Mouse (Mus musculus) liver, embryonic 12.5 days (tissue): Measurements from ENCODE around the gene Atp8b4. TPM values are rescaled to one million over a fixed set of nuclear protein-coding genes. Genes with fewer than 3 reads are reported as not detected.

Experiments used
- ATAC-seq: fragments of 200-750 bp; cut with Nextera tagmentation; 2 replicates; pipeline ENCODE4 v1.8.0; 2017; ENCODE audit warnings: moderate number of reproducible peaks, mild to moderate bottlenecking, moderate library complexity
- H3K27ac ChIP-seq: fragments of 300-500 bp; sonication (generic); 2 replicates; pipeline ENCODE4 v1.5.1; 2016; ENCODE audit warnings: mild to moderate bottlenecking
- H3K27me3 ChIP-seq: fragments of 300-500 bp; sonication (generic); replicated peaks from 2 replicates; pipeline ENCODE4 v1.6.1; 2016; ENCODE audit warnings: mild to moderate bottlenecking, moderate library complexity
- H3K36me3 ChIP-seq: fragments of 300-500 bp; sonication (generic); 2 replicates; pipeline ENCODE4 v1.6.1; 2016; ENCODE audit warnings: mild to moderate bottlenecking, moderate library complexity
- H3K4me1 ChIP-seq: fragments of 300-500 bp; sonication (generic); 2 replicates; pipeline ENCODE4 v1.6.1; 2016
- H3K4me2 ChIP-seq: fragments of 300-500 bp; sonication (generic); 2 replicates; pipeline ENCODE4 v1.6.1; 2016; ENCODE audit warnings: mild to moderate bottlenecking, moderate library complexity
- H3K4me3 ChIP-seq: fragments of 300-500 bp; sonication (generic); 2 replicates; pipeline ENCODE4 v1.5.1; 2016; ENCODE audit warnings: mild to moderate bottlenecking, moderate library complexity
- H3K9ac ChIP-seq: fragments of 300-500 bp; sonication (generic); 2 replicates; pipeline ENCODE4 v1.6.1; 2016; ENCODE audit warnings: mild to moderate bottlenecking, moderate library complexity
- H3K9me3 ChIP-seq: fragments of 300-500 bp; sonication (generic); replicated peaks from 2 replicates; pipeline ENCODE4 v1.6.1; 2016; ENCODE audit warnings: mild to moderate bottlenecking, moderate library complexity
- WGBS: fragments of 180-500 bp; shearing (Covaris S2); methylation state at CpG from one replicate; pipeline ENCODE4 v1.1.7; 2016; ENCODE audit not compliant: insufficient replicate concordance; 5-methylcytosine and 5-hydroxymethylcytosine counted together
- polyA plus RNA-seq: library from polyadenylated mRNA; unstranded; fragments of >200 nt; fragmentation: Nextera tagmentation; extraction: Ambion mirVana; gene quantifications from 2 replicates; pipeline ENCODE4 v1.2.1, GENCODE M21; 2016

The Atp8b4 gene
- polyA plus RNA-seq, 1 experiment from 2014 or later, result 2.2 TPM

DNA sequence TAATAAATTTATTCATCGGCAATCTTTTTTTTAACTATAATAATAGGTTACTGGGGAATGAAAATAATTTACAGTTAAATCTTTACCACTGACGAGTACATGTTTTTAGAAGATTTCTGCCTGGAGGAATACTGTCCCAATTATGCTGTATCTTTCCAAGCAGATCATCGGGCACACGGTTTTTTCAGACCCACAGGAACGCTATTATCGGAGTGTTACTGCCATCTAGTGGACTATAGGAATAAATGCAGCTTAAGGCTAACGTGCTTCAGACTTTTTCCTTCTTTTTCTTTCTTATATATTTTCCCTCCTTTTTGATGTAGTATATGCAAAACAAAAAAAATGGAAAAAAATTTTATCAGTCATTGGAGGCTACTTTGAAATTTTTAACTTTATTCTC lies 20.4 kb upstream of the Atp8b4 start:
- H3K9me3 ChIP-seq, result no peaks in the 10 kb centered on the region
- H3K4me3 ChIP-seq, result no peak overlapping the region
- H3K27ac ChIP-seq, result no peak overlapping the region
- no peaks in the 10 kb centered on the region for H3K27me3 ChIP-seq
- H3K9ac ChIP-seq, result no peak overlapping the region
- no peak overlapping the region for H3K4me2 ChIP-seq
- 0 out of 2 replicates have a peak, but pooled peaks cover 6% of the 10 kb centered on the region for H3K4me1 ChIP-seq
- no peak for ATAC-seq
- H3K36me3 ChIP-seq, result no peaks in the 10 kb centered on the region
- WGBS, result 13% methylated on average over 7 of the region's 7 CpGs

DNA sequence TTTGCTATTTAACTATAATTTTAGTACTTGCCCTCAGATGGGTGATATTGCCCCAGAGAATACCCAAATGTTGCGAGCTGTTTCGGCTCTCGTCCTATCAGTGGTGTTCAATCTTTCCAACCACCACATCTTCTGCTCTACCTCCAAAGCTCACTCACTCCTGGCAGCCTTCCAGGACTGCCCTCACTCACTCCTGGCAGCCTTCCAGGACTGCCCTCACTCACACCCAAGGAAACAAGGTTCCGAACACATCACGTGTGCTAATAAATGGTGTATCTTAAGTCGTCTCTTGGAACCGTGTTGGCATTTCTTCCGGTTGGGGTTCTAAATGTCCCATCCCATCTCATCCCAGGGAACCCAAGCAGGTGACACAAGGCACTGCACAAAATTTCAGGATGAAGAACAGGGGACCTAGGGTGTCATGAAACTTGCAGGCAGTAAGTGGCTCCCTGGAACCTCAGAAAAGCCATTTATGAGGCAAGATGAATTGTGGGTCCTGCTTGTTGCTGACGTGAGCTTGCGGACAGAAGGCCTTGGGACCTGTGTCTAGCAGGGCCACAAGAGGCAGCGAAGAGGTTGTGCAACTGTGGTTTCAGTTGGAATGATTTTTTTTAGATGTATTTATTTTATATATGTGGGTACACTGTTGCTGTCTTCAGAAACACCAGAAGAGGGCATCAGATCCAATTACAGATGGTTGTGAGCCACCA lies 19.6 kb upstream of the Atp8b4 start:
- Histone ChIP-seq H3K36me3 (no peaks in the 10 kb centered on the region), H3K4me2 (no peak overlapping the region), H3K4me3 (no peak overlapping the region), H3K27me3 (no peaks in the 10 kb centered on the region), H3K4me1 (0 out of 2 replicates have a peak, but pooled peaks cover 6% of the 10 kb centered on the region), H3K27ac (no peak overlapping the region), H3K9me3 (no peaks in the 10 kb centered on the region), H3K9ac (no peak overlapping the region)
- WGBS, result 78% methylated on average over 11 of the region's 11 CpGs
- no peak for ATAC-seq

DNA sequence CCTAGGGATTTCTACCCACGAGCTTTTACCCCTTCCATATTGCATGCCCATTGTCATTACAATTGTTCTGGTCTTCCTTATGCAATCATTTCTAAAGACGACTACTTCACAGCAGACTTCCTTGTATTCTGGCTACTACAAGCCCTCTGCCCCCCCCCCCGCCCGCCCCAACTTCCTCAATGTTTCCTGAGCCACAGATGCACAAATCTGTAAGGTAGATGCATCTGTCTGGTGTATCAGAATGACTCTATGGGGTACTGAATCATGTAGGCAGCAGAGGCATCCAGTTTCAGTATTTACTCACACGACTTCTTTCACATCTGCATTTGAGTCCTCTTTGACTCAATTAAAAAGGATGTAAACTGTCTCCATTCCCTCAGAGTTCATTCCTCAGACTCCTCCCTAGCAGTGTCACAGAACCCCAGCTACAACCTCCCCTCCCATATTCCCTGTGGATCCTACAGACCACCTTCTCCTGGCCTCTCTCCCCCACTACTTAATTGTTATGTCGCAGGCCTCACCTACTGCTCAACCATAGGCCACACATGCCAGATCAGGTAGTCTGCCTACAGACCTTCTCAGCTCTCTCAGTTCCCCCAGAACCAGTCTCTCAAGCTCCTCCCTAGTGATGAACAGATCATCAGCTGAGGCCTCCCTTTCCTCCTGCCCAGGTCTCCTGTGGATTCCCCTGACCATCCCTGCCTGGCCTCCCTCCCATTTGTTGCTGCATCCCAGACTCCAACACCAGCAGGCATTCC lies 14.8 kb upstream of the Atp8b4 start:
- H3K36me3 ChIP-seq, result no peaks in the 10 kb centered on the region
- no peaks in the 10 kb centered on the region for H3K9me3 ChIP-seq
- H3K4me2 ChIP-seq, result no peak overlapping the region
- no peak overlapping the region for H3K27ac ChIP-seq
- H3K27me3 ChIP-seq, result no peaks in the 10 kb centered on the region
- H3K9ac ChIP-seq, result no peak overlapping the region
- H3K4me1 ChIP-seq, result no peaks in the 10 kb centered on the region
- WGBS, result 40% methylated on average over 6 of the region's 6 CpGs
- ATAC-seq, result no peak
- no peak overlapping the region for H3K4me3 ChIP-seq

DNA sequence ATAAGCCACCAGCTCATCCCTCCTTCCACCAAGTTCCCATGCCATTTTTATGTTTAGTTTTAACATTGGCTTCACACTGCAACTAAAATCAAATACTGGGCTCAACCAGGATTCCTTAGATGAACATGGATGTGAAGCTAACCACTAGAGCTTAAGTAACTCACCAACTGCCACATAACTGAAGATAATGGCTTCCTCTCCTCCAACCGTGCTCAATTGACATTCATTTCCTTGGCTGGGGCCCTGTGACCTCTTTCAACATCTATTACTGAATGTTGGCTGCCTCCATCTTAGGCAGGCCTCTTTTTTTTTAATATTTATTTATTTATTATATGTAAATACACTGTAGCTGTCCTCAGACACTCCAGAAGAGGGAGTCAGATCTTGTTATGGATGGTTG lies 7.8 kb upstream of the Atp8b4 start:
- H3K4me3 ChIP-seq, result no peak overlapping the region
- ATAC-seq, result no peak
- WGBS, result 15% methylated on average over 1 of the region's 1 CpGs
- H3K4me1 ChIP-seq, result no peaks in the 10 kb centered on the region
- no peaks in the 10 kb centered on the region for H3K27me3 ChIP-seq
- no peak overlapping the region for H3K27ac ChIP-seq
- H3K36me3 ChIP-seq, result no peaks in the 10 kb centered on the region
- H3K4me2 ChIP-seq, result no peak overlapping the region
- no peaks in the 10 kb centered on the region for H3K9me3 ChIP-seq
- no peak overlapping the region for H3K9ac ChIP-seq

DNA sequence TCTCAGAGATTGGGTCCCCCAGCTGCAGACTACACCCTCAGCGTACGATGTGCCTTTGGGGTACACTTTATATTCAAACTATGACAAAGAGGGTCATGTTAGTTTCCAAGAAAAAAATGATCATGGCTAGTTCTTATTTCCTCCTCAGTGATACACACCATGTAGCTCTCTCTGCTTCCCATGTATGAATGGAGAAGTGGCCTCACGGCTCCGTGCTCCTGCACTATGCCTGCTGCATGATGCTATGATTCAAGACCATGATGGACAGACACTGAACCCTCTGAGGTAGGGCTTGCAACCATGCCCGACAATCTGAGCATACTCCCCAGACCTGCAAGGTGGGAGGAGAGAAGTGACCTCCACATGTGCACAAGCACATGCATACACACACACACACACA lies 7.0 kb upstream of the Atp8b4 start:
- ATAC-seq, result no peak
- no peaks in the 10 kb centered on the region for H3K4me1 ChIP-seq
- H3K9ac ChIP-seq, result no peak overlapping the region
- H3K36me3 ChIP-seq, result no peaks in the 10 kb centered on the region
- no peaks in the 10 kb centered on the region for H3K27me3 ChIP-seq
- no peaks in the 10 kb centered on the region for H3K9me3 ChIP-seq
- H3K4me3 ChIP-seq, result no peak overlapping the region
- no peak overlapping the region for H3K4me2 ChIP-seq
- no peak overlapping the region for H3K27ac ChIP-seq
- 67% methylated on average over 5 of the region's 5 CpGs for WGBS

DNA sequence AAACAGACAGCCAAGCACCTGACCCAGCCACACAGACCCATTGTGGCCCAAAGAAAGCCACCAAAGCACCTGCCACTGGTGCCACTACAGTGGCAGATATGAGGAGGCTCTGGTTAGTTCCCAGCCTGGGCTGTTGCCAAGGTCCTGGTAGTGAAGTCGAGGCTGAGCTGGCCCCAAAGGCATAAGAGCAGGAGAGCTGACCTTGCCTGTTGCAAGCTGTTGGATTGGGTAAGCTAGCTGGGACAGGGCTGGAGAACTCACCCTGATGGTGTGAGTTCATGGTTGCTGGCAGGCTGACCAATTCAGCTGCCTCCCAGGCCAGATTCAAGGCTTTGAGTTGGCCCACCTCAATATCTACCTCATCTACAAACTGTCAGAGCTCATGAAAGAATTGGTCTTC lies 4.7 kb upstream of the Atp8b4 start:
- Histone ChIP-seq H3K27ac (no peak overlapping the region), H3K4me2 (no peak overlapping the region), H3K9ac (no peak overlapping the region), H3K4me1 (no peaks in the 10 kb centered on the region), H3K27me3 (no peaks in the 10 kb centered on the region), H3K36me3 (no peaks in the 10 kb centered on the region), H3K9me3 (no peaks in the 10 kb centered on the region), H3K4me3 (no peak overlapping the region)
- ATAC-seq, result no peak
- 50% methylated on average over 1 of the region's 1 CpGs for WGBS

DNA sequence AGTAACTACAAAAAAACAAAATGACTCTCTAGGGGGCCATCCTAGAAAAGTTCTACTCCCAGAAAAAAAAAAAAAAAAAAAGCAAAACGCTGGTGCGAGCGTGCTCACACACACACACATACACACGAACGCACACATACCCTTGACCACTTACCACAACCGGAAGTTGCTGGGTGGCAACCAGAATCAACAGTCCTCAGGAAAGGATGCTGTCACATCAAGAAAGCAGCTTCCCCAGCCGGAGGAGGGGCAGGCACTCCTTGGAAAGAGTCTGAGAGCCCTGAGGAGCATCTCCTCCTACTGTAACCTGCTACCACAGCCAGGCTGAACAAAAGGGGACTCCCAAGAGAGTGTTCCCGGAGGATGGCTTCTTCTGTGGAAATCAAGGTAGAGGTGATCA lies 744 bp downstream of the Atp8b4 start:
- WGBS, result 33% methylated on average over 8 of the region's 8 CpGs
- H3K27ac ChIP-seq, result no peak overlapping the region

DNA sequence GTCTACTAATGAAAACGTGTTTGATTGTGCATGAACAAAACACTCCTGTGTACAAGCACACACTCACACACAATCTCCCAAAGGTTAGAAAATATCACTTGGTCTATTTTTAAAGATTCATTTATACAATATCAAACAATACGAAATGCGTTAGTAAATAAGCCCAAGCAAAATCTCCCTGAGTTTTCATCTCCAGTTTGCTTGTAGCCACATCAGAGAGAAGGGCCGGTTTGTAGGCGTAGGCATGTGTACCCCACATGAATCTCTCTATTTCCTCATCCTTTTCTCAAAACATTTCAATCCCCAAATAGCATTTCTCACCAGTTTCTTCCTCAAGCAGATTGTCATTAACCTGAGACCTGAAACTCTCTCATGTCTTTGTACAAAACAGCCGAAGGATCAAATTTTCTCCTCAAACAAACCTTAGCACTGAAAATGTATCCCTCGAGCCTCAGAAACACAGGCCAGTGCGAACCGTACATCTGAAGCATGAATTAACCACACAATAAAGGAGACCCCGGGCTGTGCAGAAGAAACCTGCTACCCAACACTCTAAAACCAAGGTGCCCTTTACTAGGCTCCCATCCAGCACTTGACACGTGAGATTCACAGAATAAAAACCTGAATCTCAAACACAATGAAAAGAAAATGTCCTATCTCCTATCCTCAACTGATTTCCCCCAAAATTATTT lies 1.6 kb downstream of the Atp8b4 start:
- H3K9me3 ChIP-seq, result no peaks in the 10 kb centered on the region
- no peak for ATAC-seq

More for the DNA sequence above, 744 bp downstream of the Atp8b4 start:
- no peak overlapping the region for H3K4me2 ChIP-seq
- H3K36me3 ChIP-seq, result no peaks in the 10 kb centered on the region
- no peak for ATAC-seq
- H3K9me3 ChIP-seq, result no peaks in the 10 kb centered on the region
- H3K27me3 ChIP-seq, result no peaks in the 10 kb centered on the region
- no peak overlapping the region for H3K9ac ChIP-seq
- no peaks in the 10 kb centered on the region for H3K4me1 ChIP-seq
- H3K4me3 ChIP-seq, result no peak overlapping the region

DNA sequence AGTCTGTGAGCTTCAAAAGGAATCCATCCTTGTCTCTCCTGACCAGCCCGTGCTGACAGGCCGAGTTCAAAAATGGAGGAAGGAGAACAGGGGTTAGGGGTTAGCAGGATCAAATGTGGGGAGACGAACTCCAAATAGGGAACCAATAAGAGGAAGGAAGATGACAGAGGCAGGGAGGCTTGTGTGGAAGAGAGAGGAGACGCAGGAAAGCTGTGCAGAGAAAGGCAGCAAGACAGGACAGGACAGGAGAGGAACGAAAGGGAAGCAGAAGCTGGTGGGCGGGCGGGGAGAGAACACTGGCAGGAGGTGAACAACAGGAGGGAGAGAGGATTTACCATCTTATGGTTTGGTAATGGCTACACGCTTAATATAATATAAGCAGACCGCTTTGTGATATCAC lies 3.6 kb downstream of the Atp8b4 start:
- Histone ChIP-seq H3K36me3 (no peaks in the 10 kb centered on the region), H3K9me3 (no peaks in the 10 kb centered on the region), H3K4me1 (no peaks in the 10 kb centered on the region), H3K27me3 (no peaks in the 10 kb centered on the region), H3K4me2 (no peak overlapping the region), H3K4me3 (no peak overlapping the region), H3K9ac (no peak overlapping the region), H3K27ac (no peak overlapping the region)
- 48% methylated on average over 9 of the region's 9 CpGs for WGBS
- ATAC-seq, result no peak

More for the DNA sequence above, 1.6 kb downstream of the Atp8b4 start:
- Histone ChIP-seq H3K4me2 (no peak overlapping the region), H3K4me1 (no peaks in the 10 kb centered on the region), H3K9ac (no peak overlapping the region), H3K27ac (no peak overlapping the region), H3K36me3 (no peaks in the 10 kb centered on the region), H3K4me3 (no peak overlapping the region), H3K27me3 (no peaks in the 10 kb centered on the region)
- 71% methylated on average over 11 of the region's 11 CpGs for WGBS

DNA sequence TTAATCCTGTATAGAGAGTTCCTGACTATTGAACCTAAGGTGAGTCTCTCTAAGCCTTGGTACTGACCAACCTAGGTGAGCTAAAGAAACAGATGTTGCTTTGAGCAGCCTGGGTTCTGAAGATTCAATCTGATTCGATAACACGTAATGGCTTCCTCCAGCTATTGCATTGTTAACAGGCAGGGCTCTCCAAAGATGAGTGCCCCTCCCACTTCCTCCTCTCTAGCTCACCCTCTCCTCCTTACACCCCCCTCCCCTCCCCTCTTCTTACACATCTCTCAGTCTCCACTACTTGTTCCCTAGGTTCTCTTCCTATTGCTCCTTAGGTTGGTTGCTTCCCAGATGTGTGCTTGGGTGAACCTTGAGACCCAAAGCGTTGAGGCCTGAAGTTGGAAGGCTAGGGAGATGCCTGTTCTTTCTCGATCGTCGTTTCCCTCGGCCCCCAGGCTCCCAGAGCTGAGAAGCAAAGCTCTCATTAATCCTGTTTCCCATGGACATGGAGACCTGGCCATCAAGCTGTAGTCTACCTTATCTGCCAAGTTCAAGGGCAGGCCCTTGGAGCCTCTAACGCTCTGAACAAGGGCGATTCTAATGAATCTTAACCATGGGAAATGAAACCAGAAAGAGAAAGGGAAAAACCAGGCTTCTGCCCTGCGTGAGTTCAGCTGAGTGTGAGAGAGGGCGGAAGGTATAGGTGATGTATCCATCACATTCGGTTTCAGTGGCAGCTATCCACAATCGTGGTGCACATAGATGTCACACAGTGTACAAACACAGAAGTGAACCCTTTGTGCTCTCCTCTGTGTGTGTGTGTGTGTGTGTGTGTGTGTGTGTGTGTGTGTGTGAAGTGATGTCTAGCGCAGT lies 4.4 kb downstream of the Atp8b4 start:
- WGBS, result 68% methylated on average over 13 of the region's 14 CpGs
- no peaks in the 10 kb centered on the region for H3K9me3 ChIP-seq
- no peak overlapping the region for H3K9ac ChIP-seq
- no peak overlapping the region for H3K27ac ChIP-seq
- no peak overlapping the region for H3K4me3 ChIP-seq
- H3K36me3 ChIP-seq, result no peaks in the 10 kb centered on the region
- ATAC-seq, result no peak
- H3K4me1 ChIP-seq, result no peaks in the 10 kb centered on the region
- H3K4me2 ChIP-seq, result no peak overlapping the region
- H3K27me3 ChIP-seq, result no peaks in the 10 kb centered on the region

DNA sequence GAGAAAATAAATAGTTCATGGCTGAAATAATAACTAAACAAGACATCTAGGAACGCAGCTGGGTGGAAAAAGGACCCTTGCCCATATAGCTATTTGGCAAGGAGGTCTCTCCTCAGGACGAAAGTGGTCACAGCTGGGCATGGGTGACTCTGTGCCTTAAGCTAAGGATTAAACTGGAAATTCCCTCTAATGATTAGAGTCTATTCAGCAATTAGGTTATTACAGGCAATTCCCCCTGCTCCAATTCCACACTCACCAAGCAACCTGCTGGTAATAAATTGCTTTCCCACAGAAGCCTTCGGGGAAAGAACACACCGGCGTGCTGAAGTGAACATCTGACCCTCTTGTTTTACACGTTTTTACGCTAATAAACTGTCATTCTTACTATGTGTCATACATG lies 5.2 kb downstream of the Atp8b4 start:
- ATAC-seq, result no peak
- 74% methylated on average over 7 of the region's 7 CpGs for WGBS
- Histone ChIP-seq H3K27me3 (no peaks in the 10 kb centered on the region), H3K4me1 (no peaks in the 10 kb centered on the region), H3K36me3 (no peaks in the 10 kb centered on the region), H3K4me3 (no peak overlapping the region), H3K9me3 (no peaks in the 10 kb centered on the region), H3K27ac (no peak overlapping the region), H3K4me2 (no peak overlapping the region), H3K9ac (no peak overlapping the region)
